ENCODE assay signal across 15 mouse cellular contexts in the genomic region with DNA sequence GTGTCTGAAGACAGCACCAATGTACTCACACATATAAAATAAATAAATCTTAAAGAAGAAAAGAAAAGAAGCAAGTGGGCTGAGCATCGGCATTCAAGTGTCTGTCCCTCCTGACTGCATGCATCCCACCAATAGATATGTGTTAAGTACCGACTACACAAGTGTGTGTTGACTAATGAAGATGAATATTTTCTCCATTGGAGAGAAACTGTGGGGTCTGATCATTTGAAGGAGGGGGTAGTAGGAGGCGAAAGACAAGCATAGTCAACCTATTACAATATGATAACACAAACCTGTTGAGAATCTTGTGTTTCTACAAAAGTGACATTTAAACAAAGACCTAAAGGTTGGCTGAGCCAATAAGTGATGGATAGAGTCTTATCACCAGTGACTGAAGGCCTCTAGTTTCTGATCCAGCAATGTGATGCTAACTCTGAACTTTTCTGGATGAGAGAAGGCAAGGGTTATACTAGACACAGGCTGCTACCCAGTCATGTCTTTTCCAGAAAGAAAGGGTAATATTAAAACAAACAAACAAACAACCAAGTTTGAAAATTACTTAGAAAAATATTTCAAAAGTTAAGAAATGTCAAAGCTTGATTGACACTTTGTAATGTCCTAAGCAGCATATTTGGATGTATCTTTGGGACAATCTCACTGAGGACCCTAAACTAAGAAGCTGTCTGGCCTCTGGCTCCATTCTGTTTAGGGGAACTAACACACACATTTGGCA.
DNase-seq lines count a peak whose midpoint lies in the region; ATAC-seq lines count a peak whose summit lies in the region.
"Had no signal": no experiment of that assay in that cellular context is flagged by ENCODE, and none has a peak within 500 bp of the region (broad histone marks: within the 10 kb centered on the region; RNA-seq: fewer than 3 reads in every experiment).

No protein-coding gene starts in this region.

- DNase-seq in heart, postnatal 4 days: no peak
- no peak for DNase-seq in lung, postnatal 25 days (ENCODE audit: low spot score)
- DNase-seq in testis, postnatal 10 days (ENCODE audit: low spot score): no peak
- DNase-seq: adrenal gland, postnatal 36 days; cerebellum, adult 2 months; gastrocnemius, postnatal 10 days had no signal

- 0 out of 2 replicates have a peak overlapping the region, but pooled peaks have one; percentile 84 for H3K4me2 ChIP-seq in heart, embryonic 16.5 days (ENCODE audit: low read depth, low read length)
- peak overlapping the region; percentile 64 for H3K4me2 ChIP-seq in lung, embryonic 15.5 days
- H3K4me2 ChIP-seq in intestine, embryonic 16.5 days (ENCODE audit: low read depth, low read length): 0 out of 2 replicates have a peak overlapping the region, but pooled peaks have one; percentile 73
- peak overlapping the region; percentile 49; the same call in 1 of the 2 replicates for H3K4me2 ChIP-seq in stomach, embryonic 16.5 days (ENCODE audit: low read depth, low read length)

- 90% methylated on average over 3 of the region's 3 CpGs for WGBS in heart, embryonic 16.5 days
- 84% methylated on average over 3 of the region's 3 CpGs for WGBS in lung, embryonic 15.5 days
- WGBS in intestine, embryonic 16.5 days: 95% methylated on average over 3 of the region's 3 CpGs
- WGBS in stomach, embryonic 16.5 days: 88% methylated on average over 3 of the region's 3 CpGs

- H3K27me3 ChIP-seq in heart, embryonic 16.5 days (ENCODE audit: control insufficient read depth, insufficient read depth, low read length): no peaks in the 10 kb centered on the region
- no peaks in the 10 kb centered on the region for H3K27me3 ChIP-seq in lung, embryonic 15.5 days
- H3K27me3 ChIP-seq in intestine, embryonic 16.5 days (replicated peaks; ENCODE audit: control insufficient read depth, insufficient read depth, low read length): no peaks in the 10 kb centered on the region
- no peaks in the 10 kb centered on the region for H3K27me3 ChIP-seq in stomach, embryonic 16.5 days (ENCODE audit: control insufficient read depth, insufficient read depth, low read length)
- H3K27me3 ChIP-seq: limb, embryonic 15.5 days had no signal

- H3K9me3 ChIP-seq in heart, embryonic 16.5 days (replicated peaks; ENCODE audit: control insufficient read depth, low read length): no peaks in the 10 kb centered on the region; the same call in 1 of the 2 replicates
- no peaks in the 10 kb centered on the region for H3K9me3 ChIP-seq in lung, embryonic 15.5 days
- no peaks in the 10 kb centered on the region for H3K9me3 ChIP-seq in intestine, embryonic 16.5 days (ENCODE audit: control insufficient read depth, low read length)
- no peaks in the 10 kb centered on the region for H3K9me3 ChIP-seq in stomach, embryonic 16.5 days (replicated peaks; ENCODE audit: control insufficient read depth, low read length)
- H3K9me3 ChIP-seq: forebrain, embryonic 12.5 days; hindbrain, embryonic 12.5 days; limb, embryonic 15.5 days; midbrain, embryonic 13.5 days had no signal

- no peak overlapping the region for H3K4me3 ChIP-seq in heart, embryonic 16.5 days (ENCODE audit: low read length)
- no peak overlapping the region for H3K4me3 ChIP-seq in lung, embryonic 15.5 days
- H3K4me3 ChIP-seq in intestine, embryonic 16.5 days (ENCODE audit: low read length): no peak overlapping the region
- H3K4me3 ChIP-seq in stomach, embryonic 16.5 days (replicated peaks; ENCODE audit: low read length): no peak overlapping the region

- no peaks in the 10 kb centered on the region for H3K36me3 ChIP-seq in heart, embryonic 16.5 days (ENCODE audit: control insufficient read depth, insufficient read depth)
- H3K36me3 ChIP-seq in lung, embryonic 15.5 days: no peaks in the 10 kb centered on the region
- H3K36me3 ChIP-seq in intestine, embryonic 16.5 days (ENCODE audit: control insufficient read depth, insufficient read depth, low read length): no peaks in the 10 kb centered on the region
- no peaks in the 10 kb centered on the region for H3K36me3 ChIP-seq in stomach, embryonic 16.5 days (ENCODE audit: control insufficient read depth, insufficient read depth, low read length)
- H3K36me3 ChIP-seq: forebrain, embryonic 12.5 days; hindbrain, embryonic 12.5 days; limb, embryonic 15.5 days; midbrain, embryonic 13.5 days had no signal

- no peak overlapping the region for H3K27ac ChIP-seq in heart, embryonic 16.5 days (ENCODE audit: low read length)
- peak overlapping the region; percentile 70; the same call in 1 of the 2 replicates for H3K27ac ChIP-seq in lung, embryonic 15.5 days
- no peak overlapping the region for H3K27ac ChIP-seq in intestine, embryonic 16.5 days (ENCODE audit: low read length)
- H3K27ac ChIP-seq in stomach, embryonic 16.5 days (ENCODE audit: low read length): no peak overlapping the region
- H3K27ac ChIP-seq: forebrain, embryonic 12.5 days; hindbrain, embryonic 12.5 days; macrophage; midbrain, embryonic 13.5 days had no signal

- no peak overlapping the region for H3K9ac ChIP-seq in heart, embryonic 16.5 days (ENCODE audit: low read length)
- H3K9ac ChIP-seq in lung, embryonic 15.5 days: no peak overlapping the region
- H3K9ac ChIP-seq in intestine, embryonic 16.5 days (ENCODE audit: low read depth, low read length): no peak overlapping the region
- no peak overlapping the region for H3K9ac ChIP-seq in stomach, embryonic 16.5 days (ENCODE audit: low read length)
- H3K9ac ChIP-seq: forebrain, embryonic 12.5 days; hindbrain, embryonic 12.5 days; limb, embryonic 15.5 days; midbrain, embryonic 13.5 days had no signal

- H3K4me1 ChIP-seq in heart, embryonic 16.5 days (ENCODE audit: control insufficient read depth, insufficient read depth, low read length): no peaks in the 10 kb centered on the region
- H3K4me1 ChIP-seq in lung, embryonic 15.5 days: peaks cover 19% of the 10 kb centered on the region
- 0 out of 2 replicates have a peak, but pooled peaks cover 5% of the 10 kb centered on the region for H3K4me1 ChIP-seq in intestine, embryonic 16.5 days (ENCODE audit: control insufficient read depth, insufficient read depth, low read length)
- H3K4me1 ChIP-seq in stomach, embryonic 16.5 days (ENCODE audit: control insufficient read depth, insufficient read depth, low read length): no peaks in the 10 kb centered on the region
- H3K4me1 ChIP-seq: forebrain, embryonic 12.5 days; hindbrain, embryonic 12.5 days had no signal

- no peak for ATAC-seq in heart, embryonic 16.5 days (replicated peaks; ENCODE audit: extremely low read depth, insufficient read depth, low FRiP score)
- no peak for ATAC-seq in lung, embryonic 15.5 days (ENCODE audit: borderline replicate concordance, extremely low read depth, low FRiP score, low TSS enrichment)
- no peak for ATAC-seq in intestine, embryonic 16.5 days
- ATAC-seq in stomach, embryonic 16.5 days (ENCODE audit: insufficient read depth, low FRiP score): no peak
- ATAC-seq: midbrain, embryonic 13.5 days had no signal
